Mouse (Mus musculus) urinary bladder, postnatal 4 days (tissue): Measurements from ENCODE around the gene Grcc10.
A peak's percentile ranks its signal among the peaks of the same experiment; 100 is the strongest.

Experiments
- DNase-seq, 2 experiments: peaks; one replicate each; pipeline ENCODE4 v3.0.0; 2021 to 2022; ENCODE audit warnings: low spot score in 2 of 2

The Grcc10 gene

DNA sequence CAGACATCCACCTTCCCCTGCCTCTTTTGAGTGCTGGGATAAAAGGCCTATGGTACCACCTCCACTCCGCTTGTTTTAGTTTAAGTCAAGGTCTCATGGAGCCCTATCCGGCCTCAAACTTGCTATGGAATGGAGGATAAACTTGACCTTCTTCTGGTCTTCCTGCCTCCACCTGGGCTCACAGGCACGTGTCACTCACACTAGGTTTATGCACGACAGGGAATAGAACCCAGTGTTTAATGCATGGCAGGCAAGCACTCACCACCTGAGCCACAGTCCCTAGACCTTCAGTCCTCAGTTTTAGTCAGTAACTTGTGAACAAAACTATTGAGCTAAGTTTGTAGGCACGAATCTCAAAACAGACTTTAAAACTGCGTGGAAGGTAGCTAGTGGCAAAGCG, 10.1 kb downstream of the Grcc10 start:
- DNase-seq = no peak

GRCm38 (mm10) chr6:124729850-124730705, 11.1 kb downstream of the Grcc10 start:
- no peak for DNase-seq

GRCm38 (mm10) chr6:124728621-124729020, 12.6 kb downstream of the Grcc10 start:
- DNase-seq = no peak

- no peak for DNase-seq
These were observed 16.7 kb downstream of the Grcc10 start for GRCm38 (mm10) chr6:124724472-124724871.

- no peak for DNase-seq
These were observed 17.6 kb downstream of the Grcc10 start for GRCm38 (mm10) chr6:124723541-124723940.

DNA sequence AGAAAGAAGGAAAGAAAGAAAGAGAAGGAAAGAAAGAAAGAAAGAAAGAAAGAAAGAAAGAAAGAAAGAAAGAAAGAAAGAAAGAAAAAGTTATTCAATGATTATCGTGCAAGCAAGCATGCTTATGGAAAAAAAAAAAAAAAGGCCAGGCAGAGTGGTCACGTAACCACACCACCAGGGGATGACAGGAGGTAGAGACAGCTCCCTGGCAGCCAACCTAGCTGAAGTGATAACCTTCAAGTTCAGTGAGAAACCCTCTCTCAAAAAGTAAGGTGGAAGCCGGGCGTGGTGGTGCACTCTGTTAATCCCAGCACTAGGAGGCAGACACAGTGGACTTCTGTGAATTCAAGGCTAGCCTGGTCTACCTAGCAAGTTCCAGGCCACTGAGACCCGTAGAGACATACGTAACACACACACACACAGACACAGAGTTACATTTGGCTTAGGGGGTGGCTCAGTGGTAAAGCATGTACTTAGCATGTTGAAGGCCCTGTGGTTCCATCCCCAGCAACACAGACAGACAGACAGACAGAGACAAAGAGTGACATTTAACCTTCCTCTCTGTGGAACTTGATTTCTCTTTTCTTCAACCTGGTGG, 18.2 kb downstream of the Grcc10 start:
- no peak for DNase-seq

DNA sequence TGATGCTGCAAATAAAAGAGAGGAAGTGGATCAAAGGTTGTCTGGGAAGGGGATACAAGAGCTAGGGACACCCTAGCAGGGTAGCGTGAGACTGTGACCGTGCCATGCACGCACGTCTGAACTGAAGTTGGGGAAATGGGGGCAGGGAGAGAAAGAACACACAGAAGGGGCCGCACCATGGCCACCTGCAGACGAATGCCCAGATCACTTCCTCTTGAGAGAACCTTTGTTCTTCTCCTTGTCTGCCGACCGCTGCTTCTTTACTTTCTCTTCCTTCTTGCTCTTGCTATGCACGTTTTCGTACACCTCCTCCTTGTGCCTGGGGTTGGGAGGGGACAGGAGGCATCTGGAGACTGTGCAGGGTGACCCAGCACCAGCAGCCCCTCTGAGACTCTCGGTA, 20.3 kb downstream of the Grcc10 start:
- no peak for DNase-seq

DNA sequence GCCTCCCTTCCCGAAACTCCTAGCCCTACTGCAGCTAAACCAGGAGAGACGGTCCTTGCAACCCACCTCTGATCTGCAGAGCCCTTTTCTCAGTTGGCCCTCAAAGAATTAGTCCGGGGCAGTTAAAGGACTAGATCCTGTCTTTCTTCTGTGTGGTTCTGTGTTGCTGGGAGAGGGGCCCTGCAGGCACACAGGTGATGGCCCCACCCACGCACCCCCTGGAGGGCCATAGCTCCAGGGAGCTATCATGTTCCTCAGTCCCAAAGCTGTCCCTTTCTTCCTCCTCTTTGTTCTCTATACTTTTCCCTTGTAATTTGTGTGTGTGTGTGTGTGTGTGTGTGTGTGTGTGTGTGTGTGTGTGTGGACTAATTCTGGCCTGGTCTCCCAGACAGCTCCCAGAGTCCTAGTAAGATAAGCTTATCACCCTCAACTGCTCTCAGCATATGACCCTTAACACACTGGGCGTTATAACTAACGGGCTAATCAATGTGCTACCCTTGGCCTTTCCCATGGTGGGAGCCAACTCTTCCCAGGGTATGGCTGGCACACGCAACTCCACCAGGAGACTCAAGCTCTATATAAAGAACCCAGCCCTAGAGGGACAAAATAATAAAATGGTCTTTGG, 21.7 kb downstream of the Grcc10 start:
- DNase-seq = no peak

GRCm38 (mm10) chr6:124718703-124719102, 22.5 kb downstream of the Grcc10 start:
- peak; percentile 69 to 77 for DNase-seq

GRCm38 (mm10) chr6:124717968-124718367, 23.2 kb downstream of the Grcc10 start:
- no peak for DNase-seq

- no peak for DNase-seq
These were observed 24.2 kb downstream of the Grcc10 start for GRCm38 (mm10) chr6:124716864-124717490.

GRCm38 (mm10) chr6:124712918-124713317, 28.3 kb downstream of the Grcc10 start:
- no peak for DNase-seq

GRCm38 (mm10) chr6:124711824-124712782, 29.1 kb downstream of the Grcc10 start, which contains the start of the genes Emg1 and Phb2:
Gene Emg1, minus strand, starts transcription at chr6:124712178.
Gene Phb2, plus strand, starts transcription at chr6:124712336.
- DNase-seq = peak; percentile 97 to 98

- no peak for DNase-seq
These were observed 32.8 kb downstream of the Grcc10 start for GRCm38 (mm10) chr6:124708289-124708889.

DNA sequence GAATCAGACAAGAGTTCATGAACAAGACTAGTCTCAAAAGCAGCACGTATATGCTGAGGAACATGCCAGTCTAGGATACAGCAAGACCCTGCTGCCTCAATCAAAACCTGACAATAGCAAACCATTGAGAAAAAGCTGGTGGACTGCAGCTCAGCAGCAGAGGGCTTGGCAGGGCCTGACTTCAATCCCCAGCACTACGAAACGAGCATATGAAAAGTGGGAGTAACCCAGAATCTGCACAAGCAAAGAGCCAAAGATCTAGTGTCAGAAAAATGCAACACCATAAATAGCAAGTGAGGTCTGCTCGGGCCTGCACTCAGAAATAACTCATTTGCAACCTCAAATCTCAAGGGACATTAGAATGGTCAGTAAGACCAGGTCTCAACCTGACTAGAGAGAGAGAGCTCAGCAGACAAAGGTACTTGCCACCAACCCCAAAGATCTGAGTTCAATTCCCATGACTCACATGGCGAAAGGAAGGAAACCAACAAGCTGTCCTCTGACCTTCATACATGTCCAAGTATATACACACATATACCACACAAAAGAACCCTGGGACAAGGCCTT, 35.0 kb downstream of the Grcc10 start:
- DNase-seq = no peak

DNA sequence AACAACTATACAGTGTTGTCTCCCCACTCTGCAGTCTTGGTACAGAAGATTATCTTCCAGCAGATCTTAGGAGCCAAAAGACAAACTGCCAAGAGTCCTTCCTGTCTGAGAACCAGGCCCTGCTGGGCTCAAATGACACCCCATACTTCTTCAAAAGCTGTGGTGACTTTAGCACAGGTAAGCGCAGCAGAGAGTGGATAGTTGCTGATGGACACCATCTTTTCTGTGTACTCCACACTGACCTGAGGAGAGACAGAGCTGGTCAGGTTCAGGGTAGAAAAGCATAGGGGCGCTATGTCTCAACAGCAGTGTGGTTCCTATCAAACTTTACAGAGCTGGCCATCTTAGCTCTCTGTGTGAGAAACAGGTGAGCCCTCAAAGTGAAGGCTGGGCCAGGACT, 36.8 kb downstream of the Grcc10 start:
- no peak for DNase-seq

GRCm38 (mm10) chr6:124703789-124704188, 37.4 kb downstream of the Grcc10 start:
- no peak for DNase-seq

DNA sequence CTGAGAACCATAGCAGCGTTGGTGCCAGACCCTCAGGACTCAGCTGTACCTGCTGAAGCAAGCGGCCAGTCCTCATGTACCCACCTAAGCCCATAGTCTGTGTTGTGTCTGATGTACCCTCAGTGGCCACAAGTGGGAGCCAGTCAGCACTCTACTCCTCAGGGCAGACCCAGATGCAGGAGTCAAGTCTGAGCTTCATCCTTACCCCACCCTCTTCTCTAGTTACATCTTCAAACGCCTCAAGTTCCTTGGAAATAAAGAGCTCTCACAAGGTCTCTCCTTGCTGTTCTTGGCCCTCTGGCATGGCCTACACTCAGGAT, 38.4 kb downstream of the Grcc10 start:
- DNase-seq = peak in 1 of 2 experiments; percentile 78

DNA sequence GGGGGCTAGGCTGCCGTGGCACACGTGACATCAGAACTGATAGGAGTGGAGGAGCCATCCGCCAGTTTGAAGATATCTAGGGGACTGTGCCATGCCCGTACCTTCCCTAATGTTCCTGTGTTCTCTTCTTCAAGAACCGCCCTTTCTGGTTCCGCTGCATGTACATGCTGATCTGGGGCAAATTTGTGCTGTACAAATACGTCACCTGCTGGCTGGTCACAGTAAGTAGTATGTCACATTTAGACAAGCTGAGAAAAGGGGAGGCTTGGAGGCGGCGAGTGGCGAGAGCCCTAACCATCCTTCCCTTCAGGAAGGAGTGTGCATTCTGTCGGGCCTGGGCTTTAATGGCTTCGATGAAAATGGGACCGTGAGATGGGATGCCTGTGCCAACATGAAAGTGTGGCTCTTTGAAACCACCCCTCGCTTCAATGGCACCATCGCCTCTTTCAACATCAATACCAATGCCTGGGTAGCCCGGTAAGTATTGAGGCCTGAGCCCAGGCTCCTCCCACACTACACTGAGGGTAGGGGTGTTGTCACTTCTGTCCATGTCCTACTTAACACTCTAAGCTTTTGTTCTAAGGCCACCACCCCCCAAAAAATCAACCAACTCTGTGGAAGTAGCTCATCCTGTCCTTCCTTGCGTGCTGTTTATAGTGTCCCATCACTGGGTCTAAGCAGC, 38.9 kb downstream of the Grcc10 start:
- no peak for DNase-seq

- no peak for DNase-seq
These were observed 39.8 kb downstream of the Grcc10 start for GRCm38 (mm10) chr6:124701338-124701737.
